Mouse (Mus musculus) CH12.LX (cell line): ENCODE data around the gene Zbtb7a. TPM values are rescaled to one million over a fixed set of nuclear protein-coding genes. Genes with fewer than 3 reads are reported as not detected.

ENCODE experiments used
- DNase-seq: peaks from one replicate; pipeline ENCODE4 v3.0.0-alpha.2; 2013; ENCODE audit errors: extremely low read depth
- H3K27ac ChIP-seq: 2 replicates; pipeline ENCODE4 v1.5.1; 2012; ENCODE audit warnings: low read depth, mild to moderate bottlenecking, control low read depth, moderate library complexity; ENCODE audit not compliant: insufficient read depth
- H3K27me3 ChIP-seq: replicated peaks from 2 replicates; pipeline ENCODE3; 2012; ENCODE audit warnings: inconsistent platforms
- H3K36me3 ChIP-seq, 2 experiments: replicated peaks in 1 of 2; 2 replicates each; pipeline versions ENCODE3 to v1.6.1; 2012; ENCODE audit warnings: inconsistent platforms in 1 of 2, low read length in 1 of 2, mild to moderate bottlenecking in 1 of 2, mixed read lengths in 1 of 2, moderate library complexity in 1 of 2; ENCODE audit not compliant: control insufficient read depth in 1 of 2, insufficient read depth in 1 of 2
- H3K4me1 ChIP-seq, 2 experiments: 2 replicates each; pipeline ENCODE4 v1.6.1; 2012; ENCODE audit warnings: inconsistent platforms in 1 of 2, moderate library complexity in 1 of 2; ENCODE audit not compliant: insufficient read depth in 2 of 2, control insufficient read depth in 1 of 2
- H3K4me2 ChIP-seq: 2 replicates; pipeline ENCODE4 v1.6.1; 2012; ENCODE audit warnings: low read depth, mild to moderate bottlenecking, control low read depth; ENCODE audit not compliant: poor library complexity, insufficient read depth, severe bottlenecking
- H3K4me3 ChIP-seq, 3 experiments: fragments of 150-350 bp in 1 of 3; sonication (generic) in 1 of 3; replicated peaks in 1 of 3; 2 replicates each; pipeline versions ENCODE3 to v1.5.1; 2011 to 2012; ENCODE audit warnings: low read depth in 2 of 3, low read length in 2 of 3, mild to moderate bottlenecking in 2 of 3, moderate library complexity in 2 of 3, control low read depth in 1 of 3, improper control_type of control experiment in 1 of 3, inconsistent platforms in 1 of 3, mixed read lengths in 1 of 3; ENCODE audit not compliant: poor library complexity in 1 of 3
- H3K79me2 ChIP-seq: replicated peaks from 2 replicates; pipeline ENCODE4 v1.6.1; 2012; ENCODE audit warnings: mild to moderate bottlenecking, moderate library complexity; ENCODE audit not compliant: control insufficient read depth, poor library complexity, insufficient read depth, severe bottlenecking; ENCODE audit errors: extremely low read depth
- H3K9ac ChIP-seq: 2 replicates; pipeline ENCODE4 v1.6.1; 2012; ENCODE audit warnings: low read depth, mild to moderate bottlenecking, control low read depth, moderate library complexity; ENCODE audit not compliant: insufficient read depth
- H3K9me3 ChIP-seq: replicated peaks from 2 replicates; pipeline ENCODE3; 2012; ENCODE audit warnings: low read length, inconsistent platforms, mixed read lengths
- BHLHE40 ChIP-seq: IDR thresholded peaks from 2 replicates; pipeline ENCODE4 v1.6.1; 2011; ENCODE audit warnings: mild to moderate bottlenecking, low read depth, low read length, improper control_type of control experiment
- CHD1 ChIP-seq: IDR thresholded peaks from 2 replicates; pipeline ENCODE4 v1.6.1; 2012; ENCODE audit warnings: low read depth, low read length, improper control_type of control experiment, inconsistent platforms
- CHD2 ChIP-seq: IDR thresholded peaks from 2 replicates; pipeline ENCODE4 v1.6.1; 2011; ENCODE audit warnings: low read length, improper control_type of control experiment
- CTCF ChIP-seq, 2 experiments: IDR thresholded peaks in 1 of 2; conservative IDR thresholded peaks in 1 of 2; 2 replicates each; pipeline ENCODE4 v1.5.1; 2011 to 2012; ENCODE audit warnings: low read depth in 2 of 2, low read length in 2 of 2, improper control_type of control experiment in 1 of 2, inconsistent platforms in 1 of 2, mild to moderate bottlenecking in 1 of 2, moderate library complexity in 1 of 2
- E2F4 ChIP-seq: IDR thresholded peaks from 2 replicates; pipeline ENCODE4 v1.6.1; 2011; ENCODE audit warnings: low read depth, low read length, improper control_type of control experiment; ENCODE audit not compliant: insufficient replicate concordance
- ELF1 ChIP-seq: IDR thresholded peaks from 2 replicates; pipeline ENCODE4 v1.6.1; 2014; ENCODE audit warnings: low read depth, mild to moderate bottlenecking, inconsistent platforms, low read length, improper control_type of control experiment
- EP300 ChIP-seq: IDR thresholded peaks from 2 replicates; pipeline ENCODE4 v1.6.1; 2011; ENCODE audit warnings: low read length, improper control_type of control experiment
- ETS1 ChIP-seq: conservative IDR thresholded peaks from 2 replicates; pipeline ENCODE4 v1.6.1; 2012; ENCODE audit warnings: low read depth, mild to moderate bottlenecking, inconsistent platforms, low read length, improper control_type of control experiment, moderate library complexity
- GABPA ChIP-seq: IDR thresholded peaks from 2 replicates; pipeline ENCODE4 v1.6.1; 2012; ENCODE audit warnings: low read depth, low read length, improper control_type of control experiment, inconsistent platforms; ENCODE audit not compliant: insufficient replicate concordance
- HCFC1 ChIP-seq: IDR thresholded peaks from 2 replicates; pipeline ENCODE4 v1.6.1; 2012; ENCODE audit warnings: low read depth, mild to moderate bottlenecking, inconsistent platforms, low read length, improper control_type of control experiment
- IRF4 ChIP-seq: IDR thresholded peaks from 2 replicates; pipeline ENCODE4 v1.6.1; 2014; ENCODE audit warnings: low read depth, mild to moderate bottlenecking, inconsistent platforms, low read length, improper control_type of control experiment
- JUN ChIP-seq: IDR thresholded peaks from 2 replicates; pipeline ENCODE4 v1.6.1; 2011; ENCODE audit warnings: low read depth, mild to moderate bottlenecking, low read length, improper control_type of control experiment, moderate library complexity; ENCODE audit not compliant: insufficient read depth
- JUND ChIP-seq: conservative IDR thresholded peaks from 2 replicates; pipeline ENCODE4 v1.6.1; 2011; ENCODE audit warnings: low read depth, low read length, improper control_type of control experiment
- KAT2A ChIP-seq: IDR thresholded peaks from 2 replicates; pipeline ENCODE4 v1.6.1; 2012; ENCODE audit warnings: low read length, improper control_type of control experiment, inconsistent platforms; ENCODE audit not compliant: insufficient replicate concordance
- MAFK ChIP-seq: IDR thresholded peaks from 2 replicates; pipeline ENCODE4 v1.6.1; 2011; ENCODE audit warnings: low read length, improper control_type of control experiment; ENCODE audit not compliant: insufficient replicate concordance
- MAX ChIP-seq: IDR thresholded peaks from 2 replicates; pipeline ENCODE4 v1.6.1; 2011; ENCODE audit warnings: low read length, improper control_type of control experiment
- MAZ ChIP-seq: IDR thresholded peaks from 2 replicates; pipeline ENCODE4 v1.6.1; 2012; ENCODE audit warnings: low read depth, mild to moderate bottlenecking, inconsistent platforms, low read length, improper control_type of control experiment, moderate library complexity
- MEF2A ChIP-seq: IDR thresholded peaks from 2 replicates; pipeline ENCODE4 v1.6.1; 2014; ENCODE audit warnings: low read depth, mild to moderate bottlenecking, inconsistent platforms, low read length, improper control_type of control experiment, borderline replicate concordance
- MXI1 ChIP-seq: IDR thresholded peaks from 2 replicates; pipeline ENCODE4 v1.6.1; 2011; ENCODE audit warnings: mild to moderate bottlenecking, low read depth, low read length, improper control_type of control experiment
- MYC ChIP-seq: IDR thresholded peaks from 2 replicates; pipeline ENCODE4 v1.6.1; 2011; ENCODE audit warnings: low read depth, mild to moderate bottlenecking, improper control_type of control experiment, low read length
- NELFE ChIP-seq: IDR thresholded peaks from 2 replicates; pipeline ENCODE4 v1.6.1; 2011; ENCODE audit warnings: low read depth, low read length, improper control_type of control experiment
- NRF1 ChIP-seq: IDR thresholded peaks from 2 replicates; pipeline ENCODE4 v1.6.1; 2014; ENCODE audit warnings: low read depth, mild to moderate bottlenecking, inconsistent platforms, low read length, improper control_type of control experiment, moderate library complexity
- PAX5 ChIP-seq: IDR thresholded peaks from 2 replicates; pipeline ENCODE4 v1.6.1; 2012; ENCODE audit warnings: low read length, inconsistent platforms, mixed read lengths
- POLR2A ChIP-seq: IDR thresholded peaks from 2 replicates; pipeline ENCODE4 v1.6.1; 2011; ENCODE audit warnings: low read depth, mild to moderate bottlenecking, improper control_type of control experiment, low read length
- POLR2AphosphoS2 ChIP-seq: IDR thresholded peaks from 2 replicates; pipeline ENCODE4 v1.6.1; 2011; ENCODE audit warnings: low read depth, low read length, improper control_type of control experiment
- RAD21 ChIP-seq: IDR thresholded peaks from 2 replicates; pipeline ENCODE4 v1.6.1; 2011; ENCODE audit warnings: low read depth, mild to moderate bottlenecking, low read length, improper control_type of control experiment, moderate library complexity
- RCOR1 ChIP-seq: conservative IDR thresholded peaks from 2 replicates; pipeline ENCODE4 v1.6.1; 2012; ENCODE audit warnings: low read depth, mild to moderate bottlenecking, inconsistent platforms, low read length, improper control_type of control experiment
- SIN3A ChIP-seq: IDR thresholded peaks from 2 replicates; pipeline ENCODE4 v1.6.1; 2012; ENCODE audit warnings: low read length, improper control_type of control experiment, inconsistent platforms
- SMC3 ChIP-seq: IDR thresholded peaks from 2 replicates; pipeline ENCODE4 v1.6.1; 2011; ENCODE audit warnings: low read depth, low read length, improper control_type of control experiment
- TBP ChIP-seq: conservative IDR thresholded peaks from 2 replicates; pipeline ENCODE4 v1.6.1; 2011; ENCODE audit warnings: low read depth, low read length, improper control_type of control experiment
- TCF12 ChIP-seq: IDR thresholded peaks from 2 replicates; pipeline ENCODE4 v1.6.1; 2014; ENCODE audit warnings: low read depth, mild to moderate bottlenecking, inconsistent platforms, low read length, improper control_type of control experiment
- UBTF ChIP-seq: IDR thresholded peaks from 2 replicates; pipeline ENCODE4 v1.6.1; 2012; ENCODE audit warnings: low read depth, mild to moderate bottlenecking, inconsistent platforms, low read length, improper control_type of control experiment, moderate library complexity
- USF1 ChIP-seq: IDR thresholded peaks from 2 replicates; pipeline ENCODE4 v1.6.1; 2014; ENCODE audit warnings: low read depth, mild to moderate bottlenecking, inconsistent platforms, low read length, improper control_type of control experiment
- USF2 ChIP-seq: conservative IDR thresholded peaks from 2 replicates; pipeline ENCODE4 v1.6.1; 2011; ENCODE audit warnings: low read depth, low read length, improper control_type of control experiment
- ZC3H11A ChIP-seq: IDR thresholded peaks from 2 replicates; pipeline ENCODE4 v1.6.1; 2012; ENCODE audit warnings: low read depth, mild to moderate bottlenecking, inconsistent platforms, low read length, improper control_type of control experiment
- ZKSCAN1 ChIP-seq: IDR thresholded peaks from 2 replicates; pipeline ENCODE4 v1.6.1; 2012; ENCODE audit warnings: low read depth, inconsistent platforms, low read length, improper control_type of control experiment, borderline replicate concordance
- ZMIZ1 ChIP-seq: IDR thresholded peaks from 2 replicates; pipeline ENCODE4 v1.6.1; 2012; ENCODE audit warnings: low read depth, mild to moderate bottlenecking, inconsistent platforms, low read length, improper control_type of control experiment
- ZNF384 ChIP-seq: IDR thresholded peaks from 2 replicates; pipeline ENCODE4 v1.6.1; 2012; ENCODE audit warnings: low read depth, low read length, improper control_type of control experiment, inconsistent platforms
- dilution Hi-C: fragments of 300-500 bp; cut with MboI; formaldehyde crosslinking; loops from 2 replicates; pipeline ENCODE4 v1.14.3; 2020; ENCODE audit warnings: low sequenced_read_pairs; ENCODE audit not compliant: extremely low pct_unique_long_range_greater_than_20kb, extremely low pct_ligation_motif_present
- in situ Hi-C: fragments of 300-500 bp; cut with MboI; formaldehyde crosslinking; loops from 3 replicates; pipeline ENCODE4 v1.14.3; 2019; ENCODE audit warnings: low sequenced_read_pairs, low pct_ligation_motif_present, low pct_unique_long_range_greater_than_20kb, mixed read lengths
- polyA plus RNA-seq: library from polyadenylated mRNA; unstranded; fragments of >175 nt; gene quantifications from 2 replicates; pipeline ENCODE4 v1.2.1, GENCODE M21; 2012; ENCODE audit warnings: low read depth; ENCODE audit not compliant: insufficient read length
- total RNA-seq, 2 experiments: library from RNA; depleted of rRNA; stranded (reverse); fragments of 300-350 nt in 1 of 2; fragments of >200 nt in 1 of 2; gene quantifications; 2 replicates each; pipeline ENCODE4 v1.2.3; 2012 to 2014

Gene Zbtb7a
- total and polyA plus RNA-seq, 3 experiments: 3.0 to 21.3 (median 18.2) TPM

- Histone ChIP-seq H3K79me2 (peaks cover 54% of the 10 kb centered on the region), H3K4me2 (peak overlapping the region; percentile 77), H3K36me3 (peaks cover under 1 to 30% of the 10 kb centered on the region in 2 experiments), H3K27me3 (no peaks in the 10 kb centered on the region), H3K4me1 (peaks cover 24 to 60% of the 10 kb centered on the region in 2 experiments), H3K4me3 (peak overlapping the region; percentile 77 to 90 (median 85))
- TF ChIP-seq ZNF384: no peak
- no peak for TF ChIP-seq RAD21
- TF ChIP-seq MAX: peak; percentile 73; the same call in 1 of the 2 replicates
- TF ChIP-seq CHD2: peak; percentile 63; the same call in 1 of the 2 replicates
- TF ChIP-seq POLR2AphosphoS2: no peak
- no peak for TF ChIP-seq PAX5
- TF ChIP-seq MYC: 0 out of 2 replicates have a peak, but pooled peaks have one; percentile 8
- TF ChIP-seq POLR2A: no peak
- no peak for TF ChIP-seq EP300
- TF ChIP-seq E2F4: no peak
- no peak for TF ChIP-seq SMC3
- no peak for TF ChIP-seq GABPA
- no peak for TF ChIP-seq RCOR1
- no peak for TF ChIP-seq MEF2A
- no peak for TF ChIP-seq KAT2A
- TF ChIP-seq TCF12: peak; percentile 39; the same call in 1 of the 2 replicates
- no peak for TF ChIP-seq ZC3H11A
- 0 out of 2 replicates have a peak, but pooled peaks have one; percentile 24 for TF ChIP-seq SIN3A
- TF ChIP-seq ELF1: peak; percentile 63; the same call in 1 of the 2 replicates
- TF ChIP-seq CHD1: no peak
- no peak for TF ChIP-seq MAFK
- TF ChIP-seq MAZ: peak; percentile 81
- no peak for TF ChIP-seq JUND
- TF ChIP-seq MXI1: peak; percentile 67
- TF ChIP-seq USF1: no peak
- peak; percentile 37; the same call in 1 of the 2 replicates for TF ChIP-seq ETS1
- no peak for TF ChIP-seq HCFC1
- peak; percentile 30; the same call in 1 of the 2 replicates for TF ChIP-seq BHLHE40
- no peak for TF ChIP-seq JUN
- TF ChIP-seq NRF1: 0 out of 2 replicates have a peak, but pooled peaks have one; percentile 21
- TF ChIP-seq TBP: no peak
- no peak for TF ChIP-seq UBTF
- no peak for TF ChIP-seq CTCF (conservative IDR thresholded peaks at IDR 0.05 in 1 of 2, IDR thresholded peaks at IDR 0.05 in 1 of 2; ENCODE audit: low read depth in 2 of 2, low read length in 2 of 2)
- no peak for TF ChIP-seq NELFE
- no peak for TF ChIP-seq USF2
- no peak for TF ChIP-seq ZKSCAN1
- 0 out of 2 replicates have a peak, but pooled peaks have one; percentile 35 for TF ChIP-seq IRF4
- TF ChIP-seq ZMIZ1: no peak; the same call in 1 of the 2 replicates
- TF ChIP-seq, all 38 proteins: peak for 12
- Histone ChIP-seq H3K27ac (peak overlapping the region; percentile 82), H3K9me3 (no peaks in the 10 kb centered on the region), H3K9ac (peak overlapping the region; percentile 96)
- in situ Hi-C loops (no loop called here), dilution Hi-C loops (no loop called here)
- peak; percentile 80 for DNase-seq
Measured at GRCm38 (mm10) chr10:81138131-81138782, 3.2 kb downstream of the Zbtb7a start.
